Mouse (Mus musculus) C2C12 (cell line): ENCODE data around the gene Cacng8.

Source experiments
- CEBPB ChIP-seq: IDR thresholded peaks from one replicate; pipeline ENCODE4 v1.6.1; 2011; ENCODE audit warnings: low read depth, mild to moderate bottlenecking, control low read depth, moderate library complexity
- CTCF ChIP-seq: IDR thresholded peaks from one replicate; pipeline ENCODE4 v1.5.1; 2011; ENCODE audit not compliant: control insufficient read depth, insufficient read depth, insufficient read length
- MAX ChIP-seq: IDR thresholded peaks from one replicate; pipeline ENCODE4 v1.6.1; 2011; ENCODE audit warnings: mild to moderate bottlenecking, control low read depth
- MYOD1 ChIP-seq: IDR thresholded peaks from one replicate; pipeline ENCODE4 v1.6.1; 2011; ENCODE audit warnings: low read depth; ENCODE audit not compliant: control insufficient read depth, insufficient read length
- MYOG ChIP-seq: IDR thresholded peaks from one replicate; pipeline ENCODE4 v1.6.1; 2011; ENCODE audit not compliant: control insufficient read depth, insufficient read length; ENCODE audit errors: extremely low read depth

GRCm38 (mm10) chr7:3450671-3451070 is 60.2 kb downstream of the Cacng8 start:
- TF ChIP-seq CTCF (no peak), MYOD1 (no peak), CEBPB (no peak), MYOG (no peak), MAX (no peak)
